Mouse (Mus musculus): ENCODE data around the gene Agpat3.

GRCm38 (mm10) chr10:78355931-78356593 is 3.8 kb upstream of the Agpat3 start:
- no peak for TF ChIP-seq CTCF (IDR thresholded peaks at IDR 0.05; ENCODE audit: low read depth)
- no peak for TF ChIP-seq EP300 (optimal IDR thresholded peaks at IDR 0.05)
